Mouse (Mus musculus): ENCODE measurements at regions not wholly inside any gene's neighbourhood (a gene's known extent, or its start where the extent isn't known, plus 50 kb on each side); places are given as distances from the start of the nearest gene placed in this dataset.

GRCm38 (mm10) chr10:67669066-67669465 lies 120.3 kb upstream of the Ado start:
- Histone ChIP-seq H3K36me3 (ENCODE audit: control insufficient read depth, insufficient read depth, low read length, poor library complexity, severe bottlenecking) (no peaks in the 10 kb centered on the region), H3K27me3 (ENCODE audit: control insufficient read depth, insufficient read depth, low read length, poor library complexity, severe bottlenecking) (no peaks in the 10 kb centered on the region)
- no peak for DNase-seq (ENCODE audit: low read depth, low spot score)

- DNase-seq (ENCODE audit: low read depth, low spot score): no peak
- H3K36me3 ChIP-seq (ENCODE audit: control insufficient read depth, insufficient read depth, low read length, poor library complexity, severe bottlenecking): no peaks in the 10 kb centered on the region
Observed at GRCm38 (mm10) chr10:67663028-67663427, 114.3 kb upstream of the Ado start.

GRCm38 (mm10) chr10:67661666-67662065 lies 112.9 kb upstream of the Ado start:
- H3K36me3 ChIP-seq (ENCODE audit: control insufficient read depth, insufficient read depth, low read length, poor library complexity, severe bottlenecking): no peaks in the 10 kb centered on the region
- H3K27me3 ChIP-seq (ENCODE audit: control insufficient read depth, insufficient read depth, low read length, poor library complexity, severe bottlenecking): no peaks in the 10 kb centered on the region
- DNase-seq (ENCODE audit: low read depth, low spot score): no peak

More at GRCm38 (mm10) chr10:67663028-67663427, 114.3 kb upstream of the Ado start:
- H3K27me3 ChIP-seq (ENCODE audit: control insufficient read depth, insufficient read depth, low read length, poor library complexity, severe bottlenecking): no peaks in the 10 kb centered on the region

GRCm38 (mm10) chr10:67658005-67658545 lies 109.3 kb upstream of the Ado start:
- DNase-seq (ENCODE audit: low read depth, low spot score): no peak
- Histone ChIP-seq H3K27me3 (ENCODE audit: control insufficient read depth, insufficient read depth, low read length, poor library complexity, severe bottlenecking) (no peaks in the 10 kb centered on the region), H3K36me3 (ENCODE audit: control insufficient read depth, insufficient read depth, low read length, poor library complexity, severe bottlenecking) (no peaks in the 10 kb centered on the region)

- DNase-seq (ENCODE audit: low read depth, low spot score): no peak
- H3K27me3 ChIP-seq (ENCODE audit: control insufficient read depth, insufficient read depth, low read length, poor library complexity, severe bottlenecking): no peaks in the 10 kb centered on the region
- no peaks in the 10 kb centered on the region for H3K36me3 ChIP-seq (ENCODE audit: control insufficient read depth, insufficient read depth, low read length, poor library complexity, severe bottlenecking)
Observed at GRCm38 (mm10) chr10:67657305-67657704, 108.5 kb upstream of the Ado start.

- no peaks in the 10 kb centered on the region for H3K36me3 ChIP-seq (ENCODE audit: control insufficient read depth, insufficient read depth, low read length, poor library complexity, severe bottlenecking)
- no peaks in the 10 kb centered on the region for H3K27me3 ChIP-seq (ENCODE audit: control insufficient read depth, insufficient read depth, low read length, poor library complexity, severe bottlenecking)
- no peak for DNase-seq (ENCODE audit: low read depth, low spot score)
Observed at GRCm38 (mm10) chr10:67654518-67654917, 105.8 kb upstream of the Ado start.

GRCm38 (mm10) chr10:67652300-67652699 lies 103.5 kb upstream of the Ado start:
- no peaks in the 10 kb centered on the region for H3K36me3 ChIP-seq (ENCODE audit: control insufficient read depth, insufficient read depth, low read length, poor library complexity, severe bottlenecking)
- DNase-seq (ENCODE audit: low read depth, low spot score): no peak
- no peaks in the 10 kb centered on the region for H3K27me3 ChIP-seq (ENCODE audit: control insufficient read depth, insufficient read depth, low read length, poor library complexity, severe bottlenecking)

GRCm38 (mm10) chr10:67651386-67651785 lies 102.6 kb upstream of the Ado start:
- Histone ChIP-seq H3K27me3 (ENCODE audit: control insufficient read depth, insufficient read depth, low read length, poor library complexity, severe bottlenecking) (no peaks in the 10 kb centered on the region), H3K36me3 (ENCODE audit: control insufficient read depth, insufficient read depth, low read length, poor library complexity, severe bottlenecking) (no peaks in the 10 kb centered on the region)
- DNase-seq (ENCODE audit: low read depth, low spot score): no peak

GRCm38 (mm10) chr10:67647777-67648727 lies 99.3 kb upstream of the Ado start:
- H3K27me3 ChIP-seq (ENCODE audit: control insufficient read depth, insufficient read depth, low read length, poor library complexity, severe bottlenecking): no peaks in the 10 kb centered on the region
- peak; percentile 80 for DNase-seq (ENCODE audit: low read depth, low spot score)
- H3K36me3 ChIP-seq (ENCODE audit: control insufficient read depth, insufficient read depth, low read length, poor library complexity, severe bottlenecking): no peaks in the 10 kb centered on the region

GRCm38 (mm10) chr10:67646659-67647559 lies 98.2 kb upstream of the Ado start:
- peak; percentile 82 for DNase-seq (ENCODE audit: low read depth, low spot score)
- no peaks in the 10 kb centered on the region for H3K27me3 ChIP-seq (ENCODE audit: control insufficient read depth, insufficient read depth, low read length, poor library complexity, severe bottlenecking)
- no peaks in the 10 kb centered on the region for H3K36me3 ChIP-seq (ENCODE audit: control insufficient read depth, insufficient read depth, low read length, poor library complexity, severe bottlenecking)

- Histone ChIP-seq H3K36me3 (ENCODE audit: control insufficient read depth, insufficient read depth, low read length, poor library complexity, severe bottlenecking) (no peaks in the 10 kb centered on the region), H3K27me3 (ENCODE audit: control insufficient read depth, insufficient read depth, low read length, poor library complexity, severe bottlenecking) (no peaks in the 10 kb centered on the region)
- no peak for DNase-seq (ENCODE audit: low read depth, low spot score)
Observed at GRCm38 (mm10) chr10:67645821-67646220, 97.1 kb upstream of the Ado start.

GRCm38 (mm10) chr10:67644280-67644679 lies 95.5 kb upstream of the Ado start:
- DNase-seq (ENCODE audit: low read depth, low spot score): peak; percentile 70
- no peaks in the 10 kb centered on the region for H3K36me3 ChIP-seq (ENCODE audit: control insufficient read depth, insufficient read depth, low read length, poor library complexity, severe bottlenecking)
- H3K27me3 ChIP-seq (ENCODE audit: control insufficient read depth, insufficient read depth, low read length, poor library complexity, severe bottlenecking): no peaks in the 10 kb centered on the region

- Histone ChIP-seq H3K27me3 (ENCODE audit: control insufficient read depth, insufficient read depth, low read length, poor library complexity, severe bottlenecking) (no peaks in the 10 kb centered on the region), H3K36me3 (ENCODE audit: control insufficient read depth, insufficient read depth, low read length, poor library complexity, severe bottlenecking) (no peaks in the 10 kb centered on the region)
- peak; percentile 48 for DNase-seq (ENCODE audit: low read depth, low spot score)
Observed at GRCm38 (mm10) chr10:67643685-67644084, 94.9 kb upstream of the Ado start.

GRCm38 (mm10) chr10:67637339-67637738 lies 88.6 kb upstream of the Ado start:
- H3K27me3 ChIP-seq (ENCODE audit: control insufficient read depth, insufficient read depth, low read length, poor library complexity, severe bottlenecking): no peaks in the 10 kb centered on the region
- no peaks in the 10 kb centered on the region for H3K36me3 ChIP-seq (ENCODE audit: control insufficient read depth, insufficient read depth, low read length, poor library complexity, severe bottlenecking)
- peak; percentile 63 for DNase-seq (ENCODE audit: low read depth, low spot score)
